Mouse (Mus musculus) right cerebral cortex, postnatal 36 days (tissue): ENCODE data around the gene Gm47955.
A peak's percentile ranks its signal among the peaks of the same experiment; 100 is the strongest.
"Not testable (repeated sequence)": the region's sequence is repeated elsewhere in the genome, so short reads cannot be mapped to it uniquely, and the experiment has no call there.

Experiments
- DNase-seq, 2 experiments: peaks; one replicate each; pipeline ENCODE4 v3.0.0; 2022; ENCODE audit warnings: low spot score in 2 of 2, mixed read lengths in 1 of 2

Gm47955 gene

DNA sequence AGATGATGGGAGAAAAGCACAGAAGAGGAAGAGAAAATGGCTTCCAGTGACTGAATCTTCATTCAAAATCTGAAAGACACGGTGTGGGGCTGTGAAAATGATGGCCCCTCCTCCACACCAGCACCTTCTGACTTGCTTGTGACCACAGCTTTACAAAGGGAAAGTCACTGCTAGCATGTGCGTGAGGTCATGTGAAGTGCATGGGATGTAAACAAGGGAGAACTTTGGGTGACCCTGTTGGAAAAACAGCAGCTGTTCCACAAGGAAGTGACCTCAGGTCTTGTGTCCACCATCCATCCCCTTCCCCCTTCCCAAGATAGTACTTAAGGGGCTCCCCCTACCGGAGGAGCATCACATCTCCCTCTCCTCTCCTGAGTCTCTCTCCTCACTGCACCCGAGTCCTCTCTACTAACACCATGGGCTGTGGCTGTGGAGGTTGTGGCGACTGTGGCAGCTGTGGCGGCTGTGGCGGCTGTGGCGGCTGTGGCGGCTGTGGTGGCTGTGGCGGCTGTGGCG is at the start of gene Gm47955:
Gene Gm47955 (plus strand): TSS at position 417 of the 516 bp plus-strand sequence.
- no peak for DNase-seq

DNA sequence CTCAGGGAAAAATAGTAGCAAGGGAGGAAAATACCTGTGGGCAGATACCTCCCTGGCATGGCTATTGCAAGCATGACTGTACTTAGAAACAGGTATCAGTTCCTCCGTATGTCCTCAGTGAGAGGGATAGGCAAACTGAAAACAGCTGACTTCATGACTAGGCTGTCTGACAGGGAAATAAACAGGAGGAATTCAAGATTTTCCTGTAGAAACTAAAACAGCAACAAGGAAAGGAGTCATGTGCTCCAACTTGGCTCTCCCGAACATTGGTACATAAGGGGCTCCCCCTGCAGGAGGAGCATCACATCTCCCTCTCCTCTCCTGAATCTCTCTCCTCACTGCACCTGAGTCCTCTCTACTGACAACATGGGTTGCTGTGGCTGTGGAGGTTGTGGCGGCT is 47.1 kb upstream of the Gm47955 start, which contains the start of gene A030005L19Rik:
Gene A030005L19Rik (plus strand): TSS at position 301 of the 400 bp plus-strand sequence.
- no peak for DNase-seq

DNA sequence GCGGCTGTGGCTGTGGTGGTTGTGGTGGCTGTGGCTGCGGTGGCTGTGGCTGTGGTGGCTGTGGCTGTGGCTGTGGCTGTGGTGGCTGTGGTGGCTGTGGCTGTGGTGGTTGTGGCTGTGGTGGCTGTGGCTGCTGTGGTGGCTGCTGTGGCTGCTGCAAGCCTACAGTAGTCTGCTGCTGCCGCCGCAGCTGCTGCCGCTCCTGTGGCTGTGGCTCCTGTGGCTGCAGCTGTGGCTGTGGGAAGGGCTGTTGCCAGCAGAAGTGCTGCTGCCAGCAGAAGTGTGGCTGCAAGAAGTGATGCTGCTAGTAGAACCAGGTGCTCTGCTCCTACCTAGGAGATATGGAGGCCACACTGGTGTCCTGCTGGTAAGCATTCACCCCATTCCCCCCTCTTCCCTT is 46.7 kb upstream of the Gm47955 start:
- DNase-seq: not testable (repeated sequence)

DNA sequence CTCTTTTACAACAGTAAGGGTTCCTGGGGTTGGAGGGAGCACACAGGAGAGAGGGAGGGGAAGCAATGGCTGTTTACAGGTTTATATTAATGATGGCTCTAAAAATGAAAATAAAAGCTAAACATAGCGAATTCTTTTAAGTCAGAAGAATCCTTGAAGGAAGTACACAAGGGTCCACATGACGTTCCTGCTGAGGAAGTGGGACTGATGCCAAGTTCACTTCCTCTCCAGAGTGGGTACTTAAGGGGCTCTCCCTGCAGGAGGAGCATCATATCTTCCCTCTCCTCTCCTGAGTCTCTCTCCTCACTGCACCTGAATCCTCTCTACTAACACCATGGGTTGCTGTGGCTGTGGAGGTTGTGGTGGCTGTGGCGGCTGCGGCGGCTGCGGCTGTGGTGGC is 35.4 kb upstream of the Gm47955 start, which contains the start of gene A030014E15Rik:
Gene A030014E15Rik (plus strand): TSS at position 268 of the 400 bp plus-strand sequence.
- no peak for DNase-seq

DNA sequence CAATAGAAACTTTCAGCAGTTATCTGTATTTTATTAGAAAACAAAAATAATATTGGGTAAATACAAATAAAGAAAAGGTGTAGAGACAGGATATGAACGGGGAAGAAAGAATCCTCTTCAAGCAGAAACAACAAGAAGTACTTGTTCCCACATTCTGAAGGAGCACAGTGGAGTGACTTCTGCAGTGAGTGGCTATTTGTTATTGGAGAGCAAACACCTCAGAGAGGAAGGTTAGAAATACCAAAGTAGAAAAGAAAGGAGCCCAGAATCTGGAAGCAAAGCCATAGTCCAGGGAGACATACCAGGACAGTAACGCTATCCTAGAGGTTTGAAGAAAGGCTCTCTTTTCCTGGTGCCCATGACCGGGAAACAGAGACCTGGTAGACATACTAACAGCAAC is 29.5 kb upstream of the Gm47955 start:
- DNase-seq: not testable (repeated sequence)

DNA sequence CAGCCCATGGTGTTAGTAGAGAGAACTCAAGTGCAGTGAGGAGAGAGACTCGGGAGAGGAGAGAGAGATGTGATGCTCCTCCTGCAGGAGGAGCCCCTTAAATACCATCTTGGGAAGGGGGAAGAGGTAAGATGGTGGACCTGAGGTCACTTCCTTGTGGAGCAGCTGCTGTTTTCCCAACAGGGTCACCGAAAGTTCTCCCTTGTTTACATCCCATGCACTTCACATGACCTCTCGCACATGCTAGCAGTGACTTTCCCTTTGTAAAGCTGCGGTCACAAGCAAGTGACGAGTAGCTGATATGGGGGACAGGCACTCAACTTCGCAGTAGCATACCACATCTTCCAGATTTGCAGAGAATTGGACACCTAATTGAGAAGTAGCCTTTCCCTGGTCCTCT is 28.8 kb upstream of the Gm47955 start, which contains the start of gene Gm6217:
Gene Gm6217 (minus strand): TSS at position 74 of the 400 bp plus-strand sequence.
- DNase-seq: not testable (repeated sequence)

DNA sequence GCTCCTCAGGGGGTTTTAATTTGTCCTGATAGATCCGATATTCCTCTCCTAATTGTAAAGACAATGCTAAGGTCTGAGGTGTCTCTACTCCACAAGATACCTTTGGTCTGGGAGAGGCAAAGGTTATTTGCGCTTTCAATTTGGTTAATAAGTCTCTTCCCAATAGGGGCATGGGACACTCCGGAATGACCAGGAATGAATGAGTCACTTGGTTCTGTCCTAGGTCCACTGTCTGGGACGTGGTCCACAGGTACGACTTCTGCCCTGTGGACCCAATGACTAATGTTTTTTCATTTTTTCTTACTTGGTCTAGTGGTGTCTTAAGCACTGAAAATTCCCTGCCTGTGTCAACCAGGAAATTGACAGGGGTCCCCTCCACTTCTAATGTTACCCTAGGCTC is 21.4 kb upstream of the Gm47955 start:
- no peak for DNase-seq

DNA sequence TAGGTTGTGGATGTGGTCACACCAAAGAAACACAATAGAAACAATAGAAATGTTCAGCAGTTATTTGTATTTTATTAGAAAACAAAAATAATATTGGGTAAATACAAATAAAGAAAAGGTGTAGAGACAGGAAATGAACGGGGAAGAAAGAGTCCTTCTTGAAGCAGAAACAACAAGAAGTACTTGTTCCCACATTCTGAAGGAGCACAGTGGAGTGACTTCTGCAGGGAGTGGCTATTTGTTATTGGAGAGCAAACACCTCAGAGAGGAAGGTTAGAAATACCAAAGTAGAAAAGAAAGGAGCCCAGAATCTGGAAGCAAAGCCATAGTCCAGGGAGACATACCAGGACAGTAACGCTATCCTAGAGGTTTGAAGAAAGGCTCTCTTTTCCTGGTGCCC is 17.6 kb upstream of the Gm47955 start:
- not testable (repeated sequence) for DNase-seq

DNA sequence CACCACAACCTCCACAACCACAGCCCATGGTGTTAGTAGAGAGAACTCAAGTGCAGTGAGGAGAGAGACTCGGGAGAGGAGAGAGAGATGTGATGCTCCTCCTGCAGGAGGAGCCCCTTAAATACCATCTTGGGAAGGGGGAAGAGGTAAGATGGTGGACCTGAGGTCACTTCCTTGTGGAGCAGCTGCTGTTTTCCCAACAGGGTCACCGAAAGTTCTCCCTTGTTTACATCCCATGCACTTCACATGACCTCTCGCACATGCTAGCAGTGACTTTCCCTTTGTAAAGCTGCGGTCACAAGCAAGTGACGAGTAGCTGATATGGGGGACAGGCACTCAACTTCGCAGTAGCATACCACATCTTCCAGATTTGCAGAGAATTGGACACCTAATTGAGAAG is 16.8 kb upstream of the Gm47955 start, which contains the start of gene A030003K21Rik:
Gene A030003K21Rik (minus strand): TSS at position 94 of the 400 bp plus-strand sequence.
- not testable (repeated sequence) for DNase-seq

DNA sequence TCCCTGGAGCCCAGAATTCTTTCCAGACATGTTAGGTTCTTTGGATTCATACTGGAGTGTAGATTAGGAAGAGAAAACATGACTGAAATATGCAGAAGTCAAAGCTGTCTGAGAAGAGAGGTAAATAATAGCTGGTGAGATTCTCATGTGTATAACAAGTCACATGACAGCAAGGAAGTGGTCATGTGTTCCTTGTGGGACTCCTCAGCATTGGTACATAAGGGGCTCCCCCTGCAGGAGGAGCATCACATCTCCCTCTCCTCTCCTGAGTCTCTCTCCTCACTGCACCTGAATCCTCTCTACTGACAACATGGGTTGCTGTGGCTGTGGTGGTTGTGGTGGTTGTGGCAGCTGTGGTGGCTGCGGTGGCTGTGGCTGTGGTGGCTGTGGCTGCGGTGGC is 14.1 kb upstream of the Gm47955 start:
- not testable (repeated sequence) for DNase-seq

DNA sequence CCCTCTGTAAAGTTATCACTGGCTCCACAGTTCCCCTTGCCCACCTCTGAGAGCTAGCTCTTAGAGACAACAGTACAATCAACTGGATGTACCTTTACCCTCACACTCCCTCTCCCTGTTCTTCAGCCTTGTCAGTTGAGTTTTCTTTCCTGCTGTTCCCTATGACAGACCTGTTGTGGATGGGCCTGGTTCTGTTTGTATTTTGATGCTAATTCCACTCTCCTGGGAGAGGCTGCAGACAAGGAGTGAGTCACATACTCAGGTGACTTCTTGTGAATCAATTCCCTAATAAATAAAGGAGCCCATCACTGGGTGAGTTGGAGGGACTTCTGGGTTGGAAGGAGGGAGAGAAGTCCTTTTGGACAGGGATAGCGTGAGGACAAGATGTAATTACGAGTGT is 11.5 kb upstream of the Gm47955 start:
- DNase-seq: no peak

DNA sequence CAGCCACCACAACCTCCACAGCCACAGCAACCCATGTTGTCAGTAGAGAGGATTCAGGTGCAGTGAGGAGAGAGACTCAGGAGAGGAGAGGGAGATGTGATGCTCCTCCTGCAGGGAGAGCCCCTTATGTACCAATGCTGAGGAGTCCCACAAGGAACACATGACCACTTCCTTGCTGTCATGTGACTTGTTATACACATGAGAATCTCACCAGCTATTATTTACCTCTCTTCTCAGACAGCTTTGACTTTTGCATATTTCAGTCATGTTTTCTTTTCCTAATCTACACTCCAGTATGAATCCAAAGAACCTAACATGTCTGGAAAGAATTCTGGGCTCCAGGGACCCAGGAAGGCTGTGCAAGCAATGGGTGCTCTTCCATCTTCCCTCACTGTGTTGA is 4.2 kb upstream of the Gm47955 start, which contains the start of gene Gm7544:
Gene Gm7544 (minus strand): TSS at position 101 of the 400 bp plus-strand sequence.
- not testable (repeated sequence) for DNase-seq

DNA sequence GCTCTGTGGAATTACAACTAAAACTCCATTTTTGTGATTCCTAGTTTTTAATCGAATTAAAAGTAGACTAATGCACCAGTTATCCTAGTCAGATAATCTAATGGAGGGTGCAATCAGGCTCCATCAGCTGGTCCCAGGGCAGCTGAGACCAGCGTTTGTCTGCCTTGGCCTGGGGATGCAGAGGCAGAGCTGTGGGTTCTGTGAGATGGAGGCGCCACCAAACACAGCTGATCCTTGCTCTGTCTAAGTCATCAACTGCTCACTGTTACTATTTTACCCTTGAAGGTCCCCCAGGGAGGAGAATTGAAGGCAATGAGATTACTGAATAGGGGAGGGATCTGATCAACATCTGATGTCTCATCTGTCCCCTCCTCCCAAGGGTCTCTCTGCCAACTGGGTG is 6.3 kb downstream of the Gm47955 start:
- DNase-seq: no peak

DNA sequence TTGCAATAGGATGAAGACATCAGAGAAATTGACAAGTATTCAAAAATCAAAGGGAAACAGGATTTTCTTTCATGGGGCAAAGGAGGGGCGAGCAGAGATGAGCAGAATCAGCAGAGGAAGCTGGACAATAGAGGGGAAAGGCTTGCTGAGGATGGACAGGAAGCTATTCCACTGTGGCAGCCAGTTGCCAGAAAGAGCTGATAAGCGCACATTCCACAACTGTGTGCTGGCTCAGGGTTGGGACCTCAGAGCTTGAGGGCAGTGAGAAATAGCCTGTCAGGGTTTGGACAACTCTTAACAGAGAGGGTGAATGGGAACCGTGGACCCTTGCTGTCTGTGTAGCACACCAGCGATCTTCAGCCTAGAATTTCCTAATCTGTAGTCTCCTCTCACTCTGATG is 12.0 kb downstream of the Gm47955 start:
- no peak for DNase-seq

DNA sequence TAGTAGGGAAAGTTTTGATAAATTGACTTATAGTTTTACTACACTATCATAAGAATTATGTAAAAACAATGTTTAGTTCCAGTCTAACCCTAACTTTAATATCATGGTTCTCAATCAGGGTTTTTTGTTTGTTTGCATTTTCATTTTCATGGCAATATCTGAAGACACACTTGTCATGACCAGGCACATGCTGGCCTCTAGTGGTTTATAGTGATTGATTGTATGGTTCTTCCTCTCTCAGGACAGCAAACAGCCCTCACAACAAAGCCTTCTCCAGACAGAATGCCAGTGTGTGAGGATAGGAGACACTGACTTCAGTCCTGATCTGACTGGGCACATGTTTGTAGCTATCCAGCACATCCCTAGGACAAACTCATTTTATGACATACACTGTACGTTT is 13.2 kb downstream of the Gm47955 start:
- no peak for DNase-seq

DNA sequence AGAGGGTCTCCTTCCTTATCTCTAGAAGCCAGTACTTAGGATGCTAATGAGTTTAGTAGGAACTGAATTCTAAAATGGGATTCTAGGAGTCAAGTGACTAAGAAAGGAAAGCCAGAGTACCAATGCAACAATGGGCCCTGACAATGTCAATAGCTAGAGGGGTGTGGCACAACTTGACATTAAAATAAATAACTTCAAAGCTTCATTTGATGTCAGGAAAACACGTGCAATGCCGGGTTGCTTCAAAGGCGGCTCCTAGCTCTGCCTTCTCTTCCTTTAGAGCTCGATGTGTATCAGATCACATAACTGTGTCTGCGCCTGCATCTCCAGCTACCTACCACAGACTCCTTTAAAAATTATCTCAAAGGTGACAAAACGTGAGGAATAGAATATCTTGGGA is 13.8 kb downstream of the Gm47955 start:
- no peak for DNase-seq

DNA sequence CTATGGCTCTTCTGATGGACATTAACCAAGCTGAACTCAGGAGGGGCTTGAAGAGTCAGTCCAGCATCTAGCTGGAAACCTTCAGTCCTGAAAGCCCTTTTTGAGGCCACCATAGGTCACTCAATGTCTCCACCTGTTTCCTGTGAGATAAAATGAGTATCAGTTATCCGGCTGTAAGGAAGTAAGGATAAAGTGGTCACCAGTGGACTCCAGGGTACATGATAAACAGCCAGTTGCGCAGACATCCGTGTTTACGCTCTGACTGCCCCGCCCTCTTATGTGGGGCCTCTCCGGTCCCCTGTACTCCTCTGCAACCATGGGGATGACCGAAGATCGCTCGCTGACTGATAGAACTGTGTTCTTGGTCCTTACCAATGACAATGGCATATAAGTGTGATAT is 14.3 kb downstream of the Gm47955 start:
- DNase-seq: no peak

DNA sequence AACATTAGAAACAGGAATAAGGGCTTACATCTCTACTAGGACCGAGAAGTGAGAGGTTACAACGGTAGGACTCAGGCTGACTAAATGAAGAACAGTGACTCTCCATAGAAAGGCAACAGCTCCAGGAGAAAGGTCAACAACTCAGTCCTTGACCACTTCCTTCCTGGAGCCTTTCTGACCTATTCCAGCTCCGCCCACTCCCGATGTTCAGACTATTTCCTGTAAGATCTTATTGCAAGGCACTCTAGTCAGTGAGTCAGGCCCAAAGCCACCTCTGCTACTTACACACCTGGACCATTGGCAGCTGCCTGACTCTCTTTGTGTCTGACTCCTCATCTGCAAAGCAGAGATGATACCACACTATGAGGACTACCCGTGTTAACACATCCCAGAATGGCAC is 15.7 kb downstream of the Gm47955 start:
- DNase-seq: no peak

DNA sequence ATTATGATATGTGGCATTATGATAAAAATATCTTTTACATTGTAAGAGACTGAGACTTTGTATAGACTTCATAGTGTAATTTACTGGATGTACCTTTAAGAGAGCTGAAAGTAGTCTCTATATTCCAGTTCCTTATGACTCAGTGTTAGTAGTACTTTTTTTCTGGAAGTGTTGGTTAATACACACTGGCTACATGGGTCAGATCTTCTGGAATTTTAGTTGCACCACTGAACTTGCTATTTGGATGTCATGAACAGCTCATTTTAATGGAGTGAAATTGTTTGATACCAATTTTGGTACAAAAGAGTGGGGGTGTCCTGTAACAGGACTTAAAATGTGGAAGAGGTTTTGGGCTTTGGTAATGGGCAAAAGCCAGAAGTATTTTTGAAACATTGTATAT is 17.8 kb downstream of the Gm47955 start:
- DNase-seq: no peak

DNA sequence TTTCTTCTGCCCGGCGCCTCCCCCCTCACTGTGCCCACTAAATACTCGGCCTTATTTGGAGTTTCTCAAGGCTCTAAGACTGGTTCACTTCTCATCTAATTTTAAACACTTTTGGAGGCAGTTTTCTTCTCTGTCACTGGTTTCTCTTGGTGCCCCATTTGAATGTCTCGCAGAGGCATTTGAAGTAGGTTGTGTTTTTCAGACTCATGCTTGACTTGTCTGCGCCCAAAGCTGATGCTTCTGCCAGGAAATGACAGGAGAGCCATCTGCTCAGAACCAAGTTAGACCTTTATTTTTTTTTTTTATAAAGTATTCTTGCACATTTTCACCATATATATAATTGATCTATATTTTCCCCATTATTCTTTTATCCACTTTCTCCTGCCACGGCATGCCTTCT is 26.7 kb downstream of the Gm47955 start:
- DNase-seq: no peak

DNA sequence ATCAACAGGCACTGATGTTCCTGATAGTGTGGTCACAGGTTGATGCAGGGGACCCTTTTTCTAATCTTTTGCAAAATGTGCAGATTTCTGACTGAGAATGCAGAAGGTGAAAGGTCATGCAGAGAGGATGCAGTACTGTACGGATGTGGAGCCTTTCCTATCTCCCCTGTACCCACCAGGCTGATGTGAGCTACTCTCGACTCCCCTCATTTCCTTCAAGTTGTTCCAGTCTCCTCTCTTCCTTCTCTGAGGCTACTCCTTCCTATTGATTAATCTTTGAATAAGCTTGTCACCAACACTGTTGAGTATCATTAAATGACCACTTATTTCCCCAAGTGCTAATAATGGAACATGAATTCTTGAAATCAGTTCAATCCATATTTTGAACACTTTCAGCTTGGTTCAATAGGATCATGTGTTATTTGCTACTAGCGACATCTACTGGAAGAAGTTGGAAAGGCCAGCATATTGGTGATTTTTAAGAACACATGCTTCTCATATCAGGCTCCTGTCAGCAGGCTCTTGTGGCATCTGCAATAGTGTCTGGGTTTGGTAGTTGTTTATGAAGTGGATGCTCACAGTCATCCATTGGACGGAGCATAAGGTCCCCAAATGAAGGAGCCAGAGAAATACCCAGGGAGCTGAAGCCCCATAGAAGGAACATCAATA is 27.6 kb downstream of the Gm47955 start:
- DNase-seq: peak in 1 of 2 experiments; percentile 27

DNA sequence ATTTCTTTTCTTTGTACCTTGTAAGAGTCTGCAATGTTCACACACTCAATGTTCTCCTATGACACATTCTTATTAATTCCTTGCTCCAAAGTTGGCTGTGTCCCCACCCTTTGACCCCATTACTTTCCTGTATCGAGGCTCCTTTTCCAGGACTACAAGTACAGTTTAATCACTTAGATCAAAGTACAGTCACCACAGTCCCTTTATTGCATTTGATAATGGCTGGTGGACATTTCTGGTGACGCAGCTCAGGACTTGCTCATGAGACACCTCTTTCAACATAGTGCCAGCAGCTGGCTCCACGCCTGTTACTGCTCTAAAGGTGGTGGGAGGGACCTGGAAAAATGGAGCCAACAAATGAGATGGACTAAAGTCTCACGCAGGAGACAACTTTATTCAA is 31.0 kb downstream of the Gm47955 start:
- DNase-seq: no peak

DNA sequence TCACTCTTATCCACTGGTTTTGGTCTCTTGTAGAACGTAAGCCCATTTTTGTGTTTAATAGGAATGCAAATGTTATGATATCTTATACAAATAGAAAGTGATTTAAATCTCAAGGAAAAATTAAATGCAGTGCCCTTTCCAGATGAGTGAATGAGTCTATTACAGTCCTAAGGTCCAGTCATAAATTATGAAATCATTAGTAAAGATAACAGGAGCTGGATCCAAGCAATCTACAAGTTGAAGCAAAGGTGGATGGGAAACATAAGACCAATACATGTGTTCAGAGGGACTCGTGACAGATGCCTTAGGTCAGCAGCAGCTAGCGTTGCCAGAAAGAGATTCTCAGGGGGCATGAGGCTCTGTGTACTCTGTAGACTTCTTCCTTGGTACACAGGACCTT is 31.5 kb downstream of the Gm47955 start:
- DNase-seq: no peak
